Mouse (Mus musculus) embryonic facial prominence, embryonic 15.5 days (tissue): ENCODE measurements at regions not wholly inside any gene's neighbourhood (a gene's known extent, or its start where the extent isn't known, plus 50 kb on each side); places are given as distances from the start of the nearest gene placed in this dataset.

Experiments used
- ATAC-seq: fragments of 200-750 bp; cut with Nextera tagmentation; 2 replicates; pipeline ENCODE4 v1.8.0; 2017; ENCODE audit warnings: low read depth, moderate TSS enrichment; ENCODE audit not compliant: insufficient number of reproducible peaks, low FRiP score, low TSS enrichment
- H3K27ac ChIP-seq: fragments of 300-500 bp; sonication (generic); replicated peaks from 2 replicates; pipeline ENCODE4 v1.5.1; 2015; ENCODE audit warnings: mild to moderate bottlenecking, inconsistent platforms
- H3K27me3 ChIP-seq: fragments of 300-500 bp; sonication (generic); 2 replicates; pipeline ENCODE4 v1.6.1; 2015; ENCODE audit warnings: inconsistent platforms
- H3K36me3 ChIP-seq: fragments of 300-500 bp; sonication (generic); 2 replicates; pipeline ENCODE4 v1.6.1; 2015; ENCODE audit warnings: mild to moderate bottlenecking, inconsistent platforms
- H3K4me1 ChIP-seq: fragments of 300-500 bp; sonication (generic); 2 replicates; pipeline ENCODE4 v1.6.1; 2015; ENCODE audit warnings: inconsistent platforms
- H3K4me2 ChIP-seq: fragments of 300-500 bp; sonication (generic); replicated peaks from 2 replicates; pipeline ENCODE4 v1.6.1; 2015; ENCODE audit warnings: mild to moderate bottlenecking, inconsistent platforms
- H3K4me3 ChIP-seq: fragments of 300-500 bp; sonication (generic); replicated peaks from 2 replicates; pipeline ENCODE4 v1.5.1; 2015; ENCODE audit warnings: mild to moderate bottlenecking, inconsistent platforms
- H3K9ac ChIP-seq: fragments of 300-500 bp; sonication (generic); 2 replicates; pipeline ENCODE4 v1.6.1; 2015; ENCODE audit warnings: inconsistent platforms
- H3K9me3 ChIP-seq: fragments of 300-500 bp; sonication (generic); replicated peaks from 2 replicates; pipeline ENCODE4 v1.6.1; 2016; ENCODE audit warnings: inconsistent platforms

- H3K9ac ChIP-seq, result no peak overlapping the region
- no peak for ATAC-seq
- no peak overlapping the region for H3K27ac ChIP-seq
- no peak overlapping the region for H3K4me3 ChIP-seq
- no peaks in the 10 kb centered on the region for H3K4me1 ChIP-seq
- H3K9me3 ChIP-seq, result no peaks in the 10 kb centered on the region
- H3K27me3 ChIP-seq, result no peaks in the 10 kb centered on the region
- H3K36me3 ChIP-seq, result no peaks in the 10 kb centered on the region
- H3K4me2 ChIP-seq, result no peak overlapping the region
Observed at GRCm38 (mm10) chr5:63262568-63262967, 386.3 kb upstream of the Nwd2 start.
